Mouse (Mus musculus) c-Kit-positive CD71-negative TER-119-negative erythroid progenitor cells, embryonic 14.5 days (primary cell): ENCODE measurements at regions not wholly inside any gene's neighbourhood (a gene's known extent, or its start where the extent isn't known, plus 50 kb on each side); places are given as distances from the start of the nearest gene placed in this dataset.

Source experiments
- DNase-seq: peaks from one replicate; pipeline ENCODE4 v3.0.0-alpha.2; 2013; ENCODE audit warnings: low read depth

DNA sequence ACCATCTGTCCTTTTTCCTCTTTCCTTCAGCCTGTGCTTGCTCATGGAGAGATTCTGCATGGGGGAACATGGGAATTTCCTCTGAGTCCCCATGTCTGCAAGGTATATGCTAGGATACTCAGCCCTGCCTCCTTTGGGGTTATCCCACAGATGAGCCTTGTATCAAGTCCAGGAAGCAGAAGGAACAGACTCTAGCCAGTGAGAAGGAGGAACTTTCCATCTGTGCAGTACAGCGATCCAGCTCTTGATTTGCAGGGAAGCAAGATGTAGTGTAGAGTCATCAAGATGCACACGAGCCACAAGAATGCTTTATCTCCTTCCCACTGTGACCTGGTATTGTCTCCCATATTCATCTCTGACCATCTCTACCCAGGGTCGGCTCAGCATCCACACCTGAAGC is 84.5 kb downstream of the Gadd45g start:
- DNase-seq: no peak

- DNase-seq: no peak
These were observed 89.3 kb downstream of the Gadd45g start for GRCm38 (mm10) chr13:51935827-51936226.

DNA sequence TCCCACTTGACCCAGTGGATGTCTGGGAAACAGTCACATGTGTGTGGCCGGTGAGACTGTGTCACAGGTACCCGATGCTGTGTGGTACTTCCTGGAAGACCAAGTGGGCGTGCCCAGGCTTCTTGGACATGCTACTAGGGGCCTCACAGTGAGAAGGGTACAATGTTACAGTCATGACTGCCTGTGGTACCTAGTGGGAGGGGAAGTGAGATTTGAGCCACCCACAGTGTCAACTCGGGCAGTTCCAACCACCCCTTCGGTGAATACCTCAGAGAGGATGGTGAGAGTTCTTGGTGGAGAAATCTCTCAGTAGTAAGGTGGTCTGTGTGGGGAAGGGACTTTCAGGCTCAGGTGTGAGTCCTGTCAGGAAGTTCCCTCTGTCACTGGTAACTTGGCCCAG is 90.0 kb downstream of the Gadd45g start:
- no peak for DNase-seq

DNA sequence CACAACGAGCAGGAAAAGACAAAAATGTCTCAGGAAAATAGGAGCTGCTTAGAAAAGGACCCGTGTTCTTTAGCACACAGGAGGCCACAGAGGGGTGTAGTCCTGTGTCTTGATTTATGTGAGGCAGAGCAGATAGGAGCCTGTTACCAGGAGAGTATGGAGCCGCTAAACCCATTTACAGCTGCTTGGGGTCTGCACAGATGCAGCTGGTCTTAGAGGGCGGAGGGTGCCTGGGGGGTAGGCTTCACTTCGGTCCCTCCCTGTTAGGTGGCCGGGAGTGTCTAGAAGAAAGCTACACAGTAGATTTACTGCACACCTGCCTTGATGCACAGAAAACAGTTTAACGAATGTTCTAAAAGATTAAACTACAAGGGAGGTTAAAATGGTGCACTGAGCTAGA is 91.4 kb downstream of the Gadd45g start:
- DNase-seq: no peak

- no peak for DNase-seq
These were observed 92.8 kb downstream of the Gadd45g start for GRCm38 (mm10) chr13:51939262-51939661.

DNA sequence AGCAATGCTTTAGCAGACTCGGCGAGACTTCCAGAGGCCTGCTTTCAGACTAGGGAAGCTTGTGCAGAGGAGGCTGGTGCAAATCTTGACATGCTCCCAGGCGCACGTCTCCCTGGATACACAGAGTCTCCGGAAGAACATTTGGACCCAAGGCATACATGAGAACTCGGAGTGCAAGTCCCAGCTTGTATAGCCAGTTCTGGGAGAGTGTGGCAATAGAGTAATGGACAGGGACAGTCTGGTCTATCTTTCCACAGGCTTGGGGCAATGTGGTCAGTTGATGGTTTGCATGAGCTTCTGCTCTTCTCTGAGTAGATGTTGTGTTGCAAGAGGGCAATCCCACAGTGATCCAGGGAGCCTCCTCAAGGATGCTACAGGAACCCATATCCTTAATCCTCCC is 93.2 kb downstream of the Gadd45g start:
- no peak for DNase-seq

- no peak for DNase-seq
These were observed 99.7 kb downstream of the Gadd45g start for GRCm38 (mm10) chr13:51946171-51946570.

DNA sequence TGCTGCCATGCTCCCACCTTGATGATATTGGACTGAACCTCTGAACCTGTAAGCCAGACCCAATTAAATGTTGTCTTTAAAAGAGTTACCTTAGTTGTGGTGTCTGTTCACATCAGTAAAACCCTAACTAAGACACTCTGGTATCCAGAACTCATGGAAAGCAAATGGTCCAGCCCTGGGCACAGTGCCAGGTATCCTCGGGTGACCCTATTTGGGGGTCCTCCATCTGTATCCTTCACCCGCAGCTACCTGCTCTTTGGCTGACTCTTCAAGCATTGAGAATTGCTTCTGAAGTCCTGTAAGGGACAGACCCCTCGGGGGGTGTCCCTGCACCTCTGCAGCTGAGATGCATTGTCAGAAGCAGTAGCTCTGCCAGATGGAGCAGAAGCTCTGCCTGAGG is 102.4 kb downstream of the Gadd45g start:
- DNase-seq: no peak

GRCm38 (mm10) chr13:51951506-51952038 is 105.1 kb downstream of the Gadd45g start:
- no peak for DNase-seq

DNA sequence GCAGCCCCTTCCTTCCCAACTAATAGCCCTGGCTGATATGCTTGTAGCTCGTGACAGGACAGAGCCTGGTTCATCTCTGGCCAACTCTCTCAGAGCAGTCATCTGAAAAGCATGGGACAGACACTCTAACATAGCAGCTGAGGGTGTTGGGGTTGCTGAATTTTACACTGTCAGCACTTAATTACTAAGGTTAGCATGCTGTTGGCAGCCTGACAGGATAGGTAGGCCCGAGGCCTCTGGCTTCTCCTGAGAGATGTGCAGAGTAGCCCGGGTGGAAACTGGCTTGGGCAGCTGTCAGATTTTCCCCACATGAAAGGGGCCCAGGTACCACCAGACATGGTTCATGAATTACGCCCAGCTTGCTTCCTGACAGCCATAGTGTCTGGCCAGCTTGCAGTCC is 106.6 kb downstream of the Gadd45g start:
- no peak for DNase-seq

DNA sequence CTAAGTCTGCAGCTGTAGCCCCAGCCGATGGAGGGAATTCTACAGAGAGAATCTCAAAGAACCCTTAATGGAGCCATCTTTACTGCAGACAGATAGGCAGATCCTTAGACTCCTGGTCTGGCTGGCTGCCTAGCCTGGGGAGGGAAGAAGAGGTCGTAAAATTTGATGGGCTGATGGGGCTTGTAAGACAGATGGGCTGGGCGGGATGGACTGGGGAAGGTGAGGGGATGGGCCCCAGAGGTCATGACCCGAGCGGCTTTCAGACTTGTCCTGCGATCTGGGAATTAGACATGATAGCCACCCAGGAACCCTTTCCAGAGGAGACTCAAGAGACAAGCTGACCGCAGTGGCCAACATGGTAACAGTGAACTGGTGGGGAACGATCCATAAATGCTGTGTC is 107.1 kb downstream of the Gadd45g start:
- DNase-seq: no peak

- DNase-seq: no peak
These were observed 110.6 kb downstream of the Gadd45g start for GRCm38 (mm10) chr13:51957101-51957500.

GRCm38 (mm10) chr13:51959591-51959990 is 113.1 kb downstream of the Gadd45g start:
- no peak for DNase-seq

DNA sequence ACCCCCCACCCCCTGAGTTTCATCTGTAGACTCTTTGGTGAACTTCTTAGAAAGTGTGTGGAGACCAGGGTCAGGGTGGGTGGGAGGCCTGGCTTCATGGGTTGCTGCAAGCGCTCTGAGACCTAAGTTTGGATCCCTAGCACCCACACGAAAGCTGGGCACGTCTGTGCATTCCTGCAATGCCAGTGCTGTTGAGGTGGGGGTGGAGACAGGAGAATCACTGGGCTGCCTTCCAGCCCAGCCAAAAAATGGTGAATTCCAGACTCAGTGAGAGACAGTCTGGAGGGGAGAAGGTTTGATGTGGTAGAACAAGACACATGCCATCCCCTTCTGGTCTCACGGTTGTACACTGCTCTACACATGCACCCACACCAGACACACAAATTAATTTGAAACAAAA is 113.8 kb downstream of the Gadd45g start:
- DNase-seq: no peak

GRCm38 (mm10) chr13:51962191-51962611 is 115.7 kb downstream of the Gadd45g start:
- DNase-seq: no peak

- DNase-seq: no peak
These were observed 116.2 kb downstream of the Gadd45g start for GRCm38 (mm10) chr13:51962676-51963075.

DNA sequence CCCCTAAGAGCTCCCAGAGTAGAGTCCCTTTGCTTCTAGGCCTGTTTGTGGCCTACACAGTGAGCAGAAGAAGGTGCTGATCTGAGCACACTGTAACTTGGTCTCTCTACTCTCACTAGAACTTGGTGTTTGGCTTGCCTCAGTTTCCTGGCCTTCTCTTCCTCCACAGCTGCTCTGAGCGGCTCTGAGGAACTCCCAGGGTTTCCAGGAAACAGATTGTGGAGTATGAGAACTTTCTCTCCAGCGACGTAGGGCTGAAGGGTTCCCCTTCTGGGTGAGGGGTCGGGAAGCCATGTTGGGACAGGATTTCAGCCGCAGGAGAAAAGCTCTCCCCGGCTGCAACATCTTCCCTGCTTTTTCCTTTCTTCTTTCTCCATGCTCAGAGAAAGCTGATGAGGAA is 117.5 kb downstream of the Gadd45g start:
- DNase-seq: no peak

DNA sequence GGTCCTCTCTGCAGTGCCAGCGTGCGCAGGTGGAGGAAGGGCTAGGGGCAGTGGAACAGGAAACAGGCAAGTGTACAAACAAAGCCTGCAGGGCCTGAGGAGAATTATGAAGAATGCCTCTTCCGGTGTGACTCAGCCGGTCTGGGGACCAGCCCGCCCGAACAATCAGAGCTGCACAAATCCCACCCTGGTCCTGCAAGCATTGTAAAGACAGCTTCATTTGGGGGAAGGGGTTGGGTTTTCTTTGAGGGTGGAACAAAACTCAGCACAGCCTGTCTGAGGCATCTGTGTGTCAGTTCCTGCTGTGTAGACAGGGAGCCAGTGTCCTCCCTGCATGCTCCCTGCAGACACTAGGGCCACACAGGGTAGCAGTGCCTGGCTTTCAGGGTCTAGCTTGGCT is 117.9 kb downstream of the Gadd45g start:
- DNase-seq: no peak

DNA sequence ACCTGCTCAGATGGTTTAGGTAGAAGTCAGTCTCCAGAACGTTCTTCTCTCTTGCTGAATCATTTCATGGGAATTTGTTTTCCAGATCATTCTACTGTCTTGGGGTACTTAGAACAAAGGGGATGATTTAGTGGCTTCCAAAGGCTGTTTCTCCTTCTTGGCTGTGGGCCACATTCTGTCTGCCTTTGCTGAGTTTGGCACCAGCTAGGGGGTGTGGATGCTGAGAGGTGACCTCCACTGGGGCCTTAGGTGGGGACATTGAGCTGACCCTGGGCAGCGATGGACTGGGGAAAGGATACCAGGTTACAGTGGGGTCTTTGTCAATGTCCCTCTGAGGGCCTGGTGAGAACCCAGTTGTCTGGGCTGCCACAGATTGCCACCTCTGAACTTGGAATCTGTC is 118.4 kb downstream of the Gadd45g start:
- DNase-seq: no peak

- no peak for DNase-seq
These were observed 121.6 kb downstream of the Gadd45g start for GRCm38 (mm10) chr13:51968103-51968502.

GRCm38 (mm10) chr13:51968796-51969195 is 122.3 kb downstream of the Gadd45g start:
- DNase-seq: no peak

- no peak for DNase-seq
These were observed 123.6 kb downstream of the Gadd45g start for GRCm38 (mm10) chr13:51970051-51970450.

DNA sequence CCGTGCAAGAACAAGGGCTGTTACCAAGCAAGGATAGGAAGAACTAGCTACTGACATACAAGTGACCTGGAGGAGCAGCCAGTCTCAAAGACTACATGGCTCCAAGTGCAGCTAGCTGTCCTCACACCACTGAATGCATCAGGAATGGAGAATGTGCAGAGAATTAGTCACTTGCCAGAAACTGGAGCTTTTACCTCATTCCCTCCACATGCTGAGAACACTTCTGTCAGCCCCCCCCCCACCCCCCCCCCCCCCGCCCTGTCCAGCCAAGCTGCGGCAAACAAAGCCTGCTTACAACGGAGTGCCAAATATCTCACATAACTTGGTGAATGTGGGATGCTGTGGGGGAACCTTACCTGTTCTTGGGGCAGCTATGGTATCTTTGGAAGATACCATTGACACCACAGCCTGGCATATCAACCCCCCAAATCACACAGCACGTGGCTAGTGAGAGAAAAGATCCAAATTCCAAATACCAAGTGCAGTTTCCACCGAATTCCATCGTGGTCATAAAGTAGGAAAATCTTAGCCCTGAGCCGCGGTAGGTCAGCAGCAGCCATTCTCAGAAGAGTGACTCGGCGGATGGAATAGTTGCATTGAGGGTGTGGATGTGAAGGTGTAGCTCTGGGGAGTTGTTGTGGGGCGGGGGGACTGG is 126.3 kb downstream of the Gadd45g start:
- DNase-seq: no peak

- DNase-seq: no peak
These were observed 127.0 kb downstream of the Gadd45g start for GRCm38 (mm10) chr13:51973461-51973860.
